Mouse (Mus musculus) urinary bladder, postnatal 4 days (tissue): ENCODE measurements around the gene Mprip.
A peak's percentile ranks its signal among the peaks of the same experiment; 100 is the strongest.

Source experiments
- DNase-seq, 2 experiments: peaks; one replicate each; pipeline ENCODE4 v3.0.0; 2021 to 2022; ENCODE audit warnings: low spot score in 2 of 2

Mprip gene

DNA sequence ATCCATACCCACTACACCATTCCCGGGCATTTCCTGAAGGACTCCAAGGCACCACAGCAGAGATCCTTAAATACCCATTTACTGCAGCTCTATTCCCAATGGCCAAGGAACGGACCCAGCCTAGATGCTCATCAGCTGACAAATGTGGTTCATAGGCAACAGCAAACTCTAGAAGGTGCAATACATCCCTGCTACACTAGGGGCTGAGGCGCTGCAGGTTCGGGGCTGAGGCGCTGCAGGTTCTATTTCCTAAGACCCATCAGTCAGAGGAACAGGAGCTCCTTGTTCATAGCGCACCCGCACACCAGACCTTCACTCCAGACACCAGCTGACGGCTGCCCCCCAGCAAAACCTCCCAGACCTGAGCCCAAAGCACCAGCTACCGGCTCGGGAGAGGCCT is 139.3 kb downstream of the Mprip start:
- no peak for DNase-seq

DNA sequence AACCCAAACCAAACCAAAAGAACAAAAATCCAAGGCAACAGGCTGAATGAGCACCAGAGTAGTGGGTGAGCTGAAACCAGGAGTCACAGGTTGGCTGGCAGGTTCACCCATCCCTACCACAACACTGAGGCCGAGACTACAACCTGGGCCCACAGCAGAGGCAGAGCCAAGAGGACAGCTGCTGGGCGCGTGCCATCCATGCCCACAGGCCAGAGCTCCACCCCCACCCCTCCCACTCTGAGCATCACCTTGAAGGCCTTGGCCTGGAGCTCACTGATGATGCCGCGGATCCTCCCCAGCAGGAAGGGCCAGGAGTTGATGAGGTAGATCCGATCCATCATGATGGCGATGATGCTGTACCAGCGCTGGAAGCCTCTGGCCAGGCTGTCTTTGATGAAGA is 140.8 kb downstream of the Mprip start:
- no peak for DNase-seq

DNA sequence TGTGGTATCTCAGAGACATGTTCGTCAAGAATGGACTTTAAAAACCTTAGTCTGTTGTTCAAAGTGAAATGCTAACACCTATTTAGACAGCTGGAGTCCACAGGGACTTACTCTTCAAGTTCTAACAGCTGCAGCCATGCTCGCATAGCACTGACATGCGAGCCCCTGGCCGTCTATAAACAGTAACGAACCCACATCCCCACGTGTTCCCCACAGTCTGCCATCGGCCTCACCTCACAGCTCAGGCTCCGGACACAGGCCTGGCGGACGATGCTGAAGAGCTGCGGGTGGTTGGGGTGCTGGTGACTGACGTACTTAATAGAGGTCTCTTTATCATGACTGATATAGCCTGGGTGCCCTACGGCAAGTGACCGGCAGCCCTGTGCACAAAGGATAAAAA is 142.4 kb downstream of the Mprip start:
- DNase-seq, result no peak

DNA sequence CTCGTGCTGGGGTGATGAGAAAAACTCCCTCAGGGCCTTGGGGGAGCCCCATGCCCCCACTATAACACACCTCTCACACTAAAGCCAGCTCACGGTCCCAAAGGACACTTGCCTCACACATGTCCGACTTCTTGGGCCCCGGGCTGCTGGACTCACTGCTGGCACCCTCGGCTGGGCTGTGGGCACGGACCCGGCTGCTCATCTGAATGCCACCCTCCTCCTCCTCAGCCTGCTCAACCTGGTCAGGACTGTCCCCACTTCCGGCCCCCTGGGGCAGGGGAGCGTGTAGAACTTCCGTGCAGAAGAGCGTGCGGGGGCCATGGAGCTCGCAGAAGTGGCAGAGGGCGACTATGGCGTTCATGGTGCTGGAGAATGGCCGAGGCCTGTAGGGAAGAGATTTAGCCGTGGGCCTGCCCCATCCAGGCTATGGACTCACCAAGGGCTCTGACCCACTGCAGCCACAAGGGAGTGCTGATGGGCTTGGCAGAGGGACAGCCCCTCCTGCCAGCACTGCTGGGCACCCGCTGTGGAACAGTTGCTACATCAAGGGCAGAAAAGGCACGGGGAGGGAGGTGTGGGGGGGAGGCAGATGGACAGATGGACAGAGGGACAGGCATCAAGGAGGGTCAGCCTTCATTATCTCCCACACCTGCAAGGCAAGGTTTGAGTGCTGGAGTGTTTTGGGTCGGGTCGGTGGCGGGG is 143.5 kb downstream of the Mprip start:
- no peak for DNase-seq

DNA sequence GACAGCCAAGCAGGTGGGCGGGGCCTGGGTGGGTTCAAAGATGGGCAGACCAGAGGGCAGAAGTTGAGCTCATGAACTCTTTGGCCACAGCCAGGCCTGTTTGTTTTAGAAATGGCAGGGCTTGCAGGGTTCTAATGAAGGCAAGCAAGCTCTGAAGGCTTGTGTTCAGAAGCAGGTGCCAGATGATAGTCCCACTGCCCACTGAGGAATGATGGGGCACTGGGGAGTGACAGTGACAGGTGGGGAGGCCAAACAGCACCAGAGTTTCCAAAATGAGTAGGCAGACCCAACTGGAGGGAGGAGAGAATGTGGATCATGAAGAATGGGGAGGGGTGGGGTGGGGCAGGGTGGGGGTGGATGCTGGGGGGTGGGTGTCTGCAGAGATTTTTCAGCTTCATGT is 144.2 kb downstream of the Mprip start:
- DNase-seq, result no peak

DNA sequence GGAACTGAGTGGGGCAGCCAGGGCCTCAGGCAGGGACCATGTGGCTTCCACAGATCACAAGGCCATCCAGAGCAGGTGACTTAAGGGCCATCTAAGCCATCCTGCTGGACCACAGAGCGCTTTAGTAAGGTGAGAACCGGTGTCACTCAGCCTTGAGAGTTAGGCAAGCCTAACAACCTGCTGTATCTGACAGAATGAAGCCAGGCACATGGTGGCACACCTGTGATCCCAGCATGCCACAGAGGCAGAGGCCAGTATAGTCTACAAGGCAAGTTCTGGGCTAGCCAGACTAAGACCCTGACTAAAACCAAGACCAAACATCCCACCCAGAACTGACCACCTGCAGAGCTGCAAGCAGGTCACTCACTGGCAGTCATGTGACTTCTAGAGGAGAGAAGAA is 144.6 kb downstream of the Mprip start:
- DNase-seq, result no peak

DNA sequence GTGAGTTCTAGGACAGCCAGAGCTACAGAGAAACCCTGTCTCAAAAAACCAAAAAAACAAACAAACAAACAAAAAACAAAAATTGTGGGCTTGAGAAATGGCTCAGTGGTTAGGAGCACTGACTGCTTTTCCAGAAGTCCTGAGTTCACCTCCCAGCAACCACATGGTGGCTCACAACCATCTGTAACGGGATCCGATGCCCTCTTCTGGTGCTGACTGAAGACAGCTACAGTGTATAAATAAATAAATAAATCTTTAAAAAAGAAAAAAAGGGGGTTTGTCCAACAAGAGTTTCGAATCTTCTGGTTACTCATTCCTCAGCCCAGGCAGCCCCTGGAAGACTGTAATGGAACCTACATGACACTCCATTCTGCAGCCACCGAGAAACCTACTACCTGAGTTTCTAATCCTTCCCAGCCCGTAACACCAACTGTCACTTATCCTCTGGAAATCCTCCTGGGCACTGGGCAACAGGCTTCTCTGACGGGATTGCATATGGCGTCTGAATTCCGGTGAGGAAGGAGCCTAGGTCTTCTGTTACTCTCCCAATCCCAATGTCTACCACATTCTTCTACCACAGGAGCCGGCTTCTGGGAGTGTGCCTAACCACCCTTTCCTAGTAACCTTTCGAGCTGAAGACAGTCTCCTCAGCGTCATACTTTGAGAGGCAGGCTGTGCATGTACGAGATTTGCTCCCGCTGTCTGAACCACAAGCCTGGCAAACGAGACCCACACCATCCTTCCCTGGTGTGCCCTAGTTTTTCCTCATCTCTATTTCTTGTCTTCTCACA is 147.3 kb downstream of the Mprip start:
- DNase-seq, result no peak

DNA sequence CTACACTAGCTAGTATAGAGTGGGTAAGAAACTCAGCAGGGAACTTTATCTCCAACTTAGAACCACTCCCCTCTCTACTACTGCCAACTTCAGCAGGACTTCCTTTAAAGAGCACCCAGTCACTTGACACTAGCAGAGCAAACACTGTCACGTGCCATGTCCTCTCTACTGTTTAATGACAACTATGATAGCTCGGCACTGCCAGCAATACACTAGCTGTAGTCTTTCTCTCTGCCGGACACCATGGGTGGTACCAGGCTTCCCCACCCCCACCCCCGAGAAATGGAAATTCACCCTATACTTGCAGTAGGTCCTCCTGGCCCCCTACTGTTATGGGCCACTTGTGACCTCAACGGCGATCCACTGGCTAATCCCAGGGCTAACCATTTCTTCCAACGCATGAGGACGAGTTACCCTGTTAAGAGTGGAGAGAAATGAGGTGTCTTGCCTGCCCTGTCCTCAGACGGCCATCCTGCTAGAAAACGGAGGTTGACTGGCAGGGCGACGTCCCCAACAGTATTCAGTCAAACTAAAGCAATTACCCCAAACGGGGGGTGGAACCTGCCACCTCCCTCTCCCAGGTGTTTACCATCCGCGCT is 148.1 kb downstream of the Mprip start:
- DNase-seq, result no peak

DNA sequence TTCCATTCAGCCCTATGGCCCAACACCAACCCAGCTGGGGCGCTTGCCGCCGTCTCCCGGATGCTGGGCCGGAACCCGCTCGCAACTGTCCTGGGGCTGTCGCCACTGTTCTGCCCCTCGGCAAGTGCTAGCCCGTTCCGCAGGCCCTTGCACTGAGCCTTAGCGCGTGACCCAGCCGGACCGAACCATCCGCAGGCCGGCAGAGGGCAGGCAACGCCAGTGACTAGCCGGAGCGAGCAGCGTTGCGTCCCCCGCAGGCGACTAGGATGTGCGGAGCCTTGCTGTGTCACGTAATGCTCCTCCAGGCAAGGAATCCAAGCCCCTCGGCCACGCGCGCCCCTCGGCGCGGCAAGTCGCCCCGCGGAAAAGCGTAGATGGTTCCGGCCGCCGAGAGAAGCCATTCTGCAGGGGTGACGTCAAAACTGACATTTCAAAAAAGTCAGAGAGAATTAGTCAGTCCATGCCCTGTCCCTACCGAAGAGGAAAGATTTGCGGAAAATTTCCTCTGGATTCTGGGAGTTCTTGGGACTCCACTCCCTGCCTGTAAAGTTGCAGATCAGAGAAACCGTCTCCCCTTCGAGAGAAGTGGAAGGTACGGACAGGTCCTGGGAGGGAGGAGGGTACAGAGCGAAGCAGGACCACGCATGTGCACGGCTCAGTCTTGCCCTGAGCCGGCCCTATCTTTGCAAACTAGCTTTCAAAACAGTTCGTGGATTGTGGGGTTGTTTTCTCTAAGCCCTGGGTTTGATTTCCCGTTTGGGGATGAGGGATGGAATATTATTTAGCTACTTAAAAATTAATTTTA is 148.8 kb downstream of the Mprip start, which contains the start of gene Flcn:
Gene Flcn (minus strand): TSS at position 347 of the 805 bp plus-strand sequence.
- DNase-seq, result peak; percentile 77 to 78

DNA sequence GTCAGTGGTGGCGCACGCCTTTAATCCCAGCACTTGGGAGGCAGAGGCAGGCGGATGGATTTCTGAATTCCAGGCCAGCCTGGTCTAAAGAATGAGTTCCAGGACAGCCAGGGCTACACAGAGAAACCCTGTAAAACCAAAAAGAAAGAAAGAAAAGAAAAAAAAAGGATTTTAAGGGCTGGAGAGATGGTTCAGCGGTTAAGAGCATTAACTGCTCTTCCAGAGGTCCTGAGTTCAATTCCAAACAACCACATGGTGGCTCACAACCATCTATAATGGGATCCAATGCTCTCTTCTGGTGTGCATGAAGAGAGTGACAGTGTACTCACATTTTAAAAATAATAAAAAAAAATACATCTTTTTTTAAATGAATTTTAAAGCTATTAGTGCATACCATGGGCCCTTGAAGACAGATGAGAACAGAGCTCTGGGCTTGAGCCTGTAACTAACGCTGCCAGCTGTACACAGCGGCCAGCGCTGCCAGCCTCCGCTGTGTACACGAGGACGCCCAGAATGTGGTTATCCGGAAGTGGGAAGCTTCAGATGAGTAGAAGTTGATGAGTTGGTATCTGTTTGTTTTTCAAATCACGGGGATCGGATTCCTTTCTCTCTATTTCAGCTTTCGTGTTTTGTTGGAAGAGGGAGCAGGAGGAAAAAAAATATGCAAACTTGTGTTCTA is 149.5 kb downstream of the Mprip start:
- DNase-seq, result no peak

DNA sequence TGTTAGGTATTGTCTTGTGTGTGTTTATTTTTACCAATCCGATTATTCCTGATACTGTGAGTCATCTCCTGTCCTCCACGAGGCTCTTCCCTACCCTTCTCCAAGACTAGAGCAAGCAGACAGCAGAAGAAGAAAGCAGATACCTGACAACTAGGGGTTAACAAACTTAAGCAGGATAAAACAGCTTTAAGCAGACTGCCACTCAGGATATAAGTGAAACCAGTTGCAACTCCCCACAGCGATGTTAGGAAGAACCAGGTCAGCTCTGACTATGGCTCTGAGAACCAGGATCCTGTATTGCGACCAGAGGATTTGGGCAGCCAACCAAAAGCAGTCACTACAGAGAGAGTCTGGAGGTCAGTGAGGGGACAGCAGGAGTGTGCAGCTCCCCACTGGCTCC is 150.1 kb downstream of the Mprip start:
- DNase-seq, result no peak

DNA sequence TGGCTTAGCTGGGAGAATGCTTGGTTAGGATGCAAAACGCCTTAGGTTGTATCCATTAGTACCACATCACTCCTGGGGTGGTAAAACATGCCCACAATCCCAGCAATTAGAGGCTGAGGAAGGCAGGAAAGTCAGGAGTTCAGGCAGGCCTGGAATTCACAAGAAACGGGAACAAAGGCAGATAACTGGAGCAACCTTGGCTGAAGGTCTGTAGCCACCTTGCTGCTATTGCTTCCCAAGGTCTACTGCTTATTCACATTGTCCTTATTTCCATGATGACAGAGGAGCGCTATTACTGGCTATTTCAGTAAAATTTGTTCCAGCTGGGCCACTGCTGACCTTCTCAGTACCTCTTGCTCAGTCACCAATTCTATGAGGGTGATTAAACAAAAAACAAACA is 152.2 kb downstream of the Mprip start:
- DNase-seq, result no peak

DNA sequence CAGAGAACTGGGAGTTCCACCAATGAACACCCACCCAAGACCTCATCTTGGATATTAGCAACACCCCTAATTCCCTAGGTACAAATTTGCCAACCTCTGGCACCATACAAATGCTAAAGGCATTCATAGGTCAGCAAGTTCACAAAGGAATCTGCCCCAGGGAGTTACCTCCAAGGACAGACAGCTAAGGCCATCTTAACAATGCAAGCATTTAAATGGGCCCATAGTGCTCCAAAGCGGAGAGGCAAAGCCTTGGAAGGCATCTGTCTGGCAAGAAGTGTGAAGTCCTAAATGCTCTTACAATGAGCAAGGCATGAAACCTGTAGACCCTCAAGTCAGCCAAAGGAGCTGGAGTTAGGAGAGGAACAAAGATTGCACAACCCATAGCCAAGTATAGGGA is 153.2 kb downstream of the Mprip start:
- no peak for DNase-seq

DNA sequence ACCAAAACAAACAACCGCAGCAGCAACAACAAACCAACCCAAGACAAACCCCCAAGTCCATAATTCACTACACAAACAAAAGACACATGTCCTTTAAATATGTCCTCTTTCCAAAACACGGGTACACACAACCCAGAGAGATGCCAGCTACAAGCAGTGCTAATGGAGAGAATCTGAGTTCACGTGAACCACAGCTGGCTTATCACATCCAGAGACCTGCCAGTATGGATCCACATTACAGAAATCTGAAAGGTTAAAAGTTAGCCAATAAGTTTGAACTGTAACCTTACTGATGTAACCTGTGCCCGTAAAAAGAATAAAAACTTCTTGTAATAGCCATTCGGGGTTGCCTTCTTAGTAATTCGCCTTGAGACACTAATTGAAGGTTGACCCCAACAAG is 153.8 kb downstream of the Mprip start:
- DNase-seq, result no peak

DNA sequence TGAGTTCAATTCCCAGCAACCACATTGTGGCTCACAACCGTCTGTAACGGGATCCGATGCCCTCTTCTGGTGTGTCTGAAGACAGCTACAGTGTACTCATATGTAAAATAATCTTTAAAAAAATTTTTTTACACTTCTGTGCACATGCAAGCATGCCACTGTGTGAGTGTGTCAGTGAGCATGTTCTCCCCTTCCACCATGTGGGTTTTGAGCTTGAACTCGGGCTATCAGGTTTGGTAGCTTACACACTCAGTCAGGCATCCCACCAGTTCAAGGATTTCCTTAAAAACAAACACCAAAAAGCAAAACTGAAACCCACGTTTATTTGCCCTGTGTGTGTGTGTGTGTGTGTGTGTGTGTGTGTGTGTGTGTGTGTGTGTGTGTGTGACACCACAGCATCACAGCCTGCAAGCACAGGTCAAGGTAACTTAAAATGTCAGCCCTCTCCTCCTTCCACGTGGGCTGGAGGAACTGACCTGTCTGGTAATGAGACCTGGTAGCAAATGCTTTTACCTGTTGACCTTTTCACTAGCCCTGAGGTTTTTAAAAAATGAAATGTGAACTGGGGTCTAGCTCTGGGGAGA is 154.5 kb downstream of the Mprip start:
- DNase-seq, result no peak

DNA sequence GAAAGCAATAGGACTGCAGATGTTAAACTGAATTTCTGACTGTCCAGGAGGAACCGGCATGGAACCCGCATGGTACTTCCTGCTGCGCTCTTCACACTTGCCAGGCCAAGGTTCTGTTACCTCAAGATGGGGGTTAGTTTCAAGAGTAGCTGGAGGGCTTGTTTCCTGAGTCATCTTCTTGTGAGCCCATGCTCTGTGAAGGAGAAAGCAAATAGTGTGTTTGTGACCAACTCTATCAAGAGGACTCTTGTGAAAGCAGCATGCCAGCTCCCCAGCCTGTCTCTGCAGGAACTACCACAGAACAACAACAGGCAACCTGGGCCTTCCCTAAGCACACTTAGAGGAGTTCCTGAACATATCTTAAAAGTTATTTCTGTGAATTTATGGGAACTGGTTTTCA is 156.8 kb downstream of the Mprip start:
- no peak for DNase-seq

DNA sequence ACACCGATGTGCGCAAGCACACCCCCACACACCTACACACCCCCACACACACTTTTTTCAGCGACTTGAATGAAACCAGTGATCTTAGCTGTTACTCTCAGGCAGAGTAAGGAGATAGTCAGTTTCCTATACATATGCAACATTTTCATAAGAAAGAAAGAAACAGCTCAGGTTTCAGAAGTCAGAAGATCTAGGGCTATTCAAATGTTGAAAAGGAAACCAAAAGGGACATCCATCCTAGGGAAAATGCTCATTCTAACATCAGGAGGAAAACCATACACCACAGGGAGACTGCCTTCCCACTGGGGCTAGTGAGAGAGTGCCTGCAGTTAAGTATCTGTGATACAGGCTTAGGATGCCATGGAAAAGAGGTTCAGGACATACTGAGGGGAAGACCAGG is 160.5 kb downstream of the Mprip start:
- no peak for DNase-seq
